Mouse (Mus musculus) cerebellum, postnatal 10 days (tissue): ENCODE data around the gene Phxr2.

Experiments
- DNase-seq, 2 experiments: peaks; one replicate each; pipeline ENCODE4 v3.0.0; 2021; ENCODE audit warnings: mixed read lengths in 2 of 2

Gene Phxr2

DNA sequence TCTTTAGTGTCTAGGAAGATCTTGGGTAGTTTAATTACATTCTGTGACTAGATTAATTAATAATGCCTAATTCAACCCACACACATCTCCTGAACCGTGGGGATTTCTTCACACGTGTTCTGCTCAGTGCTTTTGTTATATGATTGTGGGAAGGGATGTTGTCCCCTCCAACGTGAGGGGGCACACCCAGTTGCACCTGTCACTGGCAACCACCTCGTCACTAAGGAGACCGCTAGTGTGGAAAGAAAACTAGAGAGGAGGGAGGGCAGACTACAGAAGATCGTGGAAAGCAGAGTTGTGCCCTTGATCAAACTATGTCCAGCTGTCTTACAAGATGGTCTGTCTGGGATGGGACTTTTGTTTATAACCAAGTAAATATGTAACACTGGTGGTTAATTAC lies 40.1 kb downstream of the Phxr2 start:
- no peak for DNase-seq

DNA sequence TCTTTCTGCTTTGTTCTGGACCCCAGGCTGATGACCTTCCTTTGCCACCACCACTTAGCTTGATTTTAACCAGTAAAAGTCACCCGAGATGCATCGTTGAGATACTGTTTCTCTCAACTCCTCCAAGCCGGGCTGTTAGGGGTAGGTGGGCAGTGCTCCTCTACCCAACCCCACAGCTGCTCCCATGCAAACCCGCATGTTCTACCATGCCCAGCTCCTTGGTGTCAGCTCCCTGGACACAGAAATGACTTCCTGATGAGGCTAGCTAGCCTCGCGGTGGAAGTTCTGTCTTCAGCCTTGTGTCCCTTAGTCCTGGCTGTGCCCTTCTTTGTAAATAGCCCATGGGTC lies 40.9 kb downstream of the Phxr2 start:
- no peak for DNase-seq

GRCm38 (mm10) chr10:99084397-99085239 lies 41.5 kb downstream of the Phxr2 start:
- peak; percentile 97 to 98 for DNase-seq

GRCm38 (mm10) chr10:99083431-99084003 lies 42.6 kb downstream of the Phxr2 start:
- peak; percentile 81 to 85 for DNase-seq

GRCm38 (mm10) chr10:99081569-99081990 lies 44.5 kb downstream of the Phxr2 start:
- DNase-seq = no peak

GRCm38 (mm10) chr10:99078621-99079020 lies 47.5 kb downstream of the Phxr2 start:
- DNase-seq = no peak

- no peak for DNase-seq
Measured at GRCm38 (mm10) chr10:99076113-99076895, 49.8 kb downstream of the Phxr2 start.
